Mouse (Mus musculus) liver, embryonic 13.5 days (tissue): ENCODE measurements around the gene Usp17ld. TPM values are rescaled to one million over a fixed set of nuclear protein-coding genes. Genes with fewer than 3 reads are reported as not detected.
"Not testable (repeated sequence)": the region's sequence is repeated elsewhere in the genome, so short reads cannot be mapped to it uniquely, and the experiment has no call there.

Experiments
- ATAC-seq: fragments of 200-750 bp; cut with Nextera tagmentation; 2 replicates; pipeline ENCODE4 v1.8.0; 2017; ENCODE audit warnings: low read depth, mild to moderate bottlenecking, moderate number of reproducible peaks, moderate library complexity
- DNase-seq: peaks from one replicate; pipeline ENCODE4 v3.0.0; 2022
- H3K27ac ChIP-seq: fragments of 300-500 bp; sonication (generic); 2 replicates; pipeline ENCODE4 v1.5.1; 2015; ENCODE audit warnings: moderate library complexity, mild to moderate bottlenecking, inconsistent platforms
- H3K27me3 ChIP-seq: fragments of 300-500 bp; sonication (generic); 2 replicates; pipeline ENCODE4 v1.6.1; 2015; ENCODE audit warnings: mild to moderate bottlenecking, inconsistent platforms
- H3K36me3 ChIP-seq: fragments of 300-500 bp; sonication (generic); 2 replicates; pipeline ENCODE4 v1.6.1; 2015; ENCODE audit warnings: mild to moderate bottlenecking, inconsistent platforms
- H3K4me1 ChIP-seq: fragments of 300-500 bp; sonication (generic); replicated peaks from 2 replicates; pipeline ENCODE4 v1.6.1; 2015; ENCODE audit warnings: inconsistent platforms
- H3K4me2 ChIP-seq: fragments of 300-500 bp; sonication (generic); 2 replicates; pipeline ENCODE4 v1.6.1; 2015; ENCODE audit warnings: inconsistent platforms, mild to moderate bottlenecking, moderate library complexity
- H3K4me3 ChIP-seq: fragments of 300-500 bp; sonication (generic); replicated peaks from 2 replicates; pipeline ENCODE4 v1.5.1; 2015; ENCODE audit warnings: mild to moderate bottlenecking, inconsistent platforms
- H3K9ac ChIP-seq: fragments of 300-500 bp; sonication (generic); 2 replicates; pipeline ENCODE4 v1.6.1; 2015; ENCODE audit warnings: mild to moderate bottlenecking, inconsistent platforms
- H3K9me3 ChIP-seq: fragments of 300-500 bp; sonication (generic); replicated peaks from 2 replicates; pipeline ENCODE4 v1.6.1; 2016; ENCODE audit warnings: inconsistent platforms
- WGBS: fragments of 180-500 bp; shearing (Covaris S2); methylation state at CpG from one replicate; pipeline ENCODE4 v1.1.7; 2015; ENCODE audit not compliant: insufficient replicate concordance; 5-methylcytosine and 5-hydroxymethylcytosine counted together
- microRNA-seq: library from miRNA; unstranded; fragments of <30 nt; microRNA quantifications from one replicate; pipeline ENCODE4, GENCODE M21; 2016
- polyA plus RNA-seq: library from polyadenylated mRNA; unstranded; fragments of >200 nt; fragmentation: Nextera tagmentation; extraction: Ambion mirVana; gene quantifications from 2 replicates; pipeline ENCODE4 v1.2.1, GENCODE M21; 2015

Usp17ld gene
- polyA plus RNA-seq, result not detected in 2 replicates

GRCm38 (mm10) chr7:103252405-103252804 lies at the start of gene Usp17ld:
Gene Usp17ld (minus strand): TSS chr7:103252505.
- not testable (repeated sequence) for H3K27ac ChIP-seq, ATAC-seq, H3K4me3 ChIP-seq, H3K4me1 ChIP-seq, H3K9ac ChIP-seq, H3K27me3 ChIP-seq, H3K36me3 ChIP-seq, DNase-seq, H3K4me2 ChIP-seq, H3K9me3 ChIP-seq

GRCm38 (mm10) chr7:103216696-103217095 lies 35.6 kb downstream of the Usp17ld start, which contains the start of gene Olfr594:
Gene Olfr594 (plus strand): TSS chr7:103216996.
- Histone ChIP-seq H3K27ac (no peak within 1 kb of the TSS), H3K36me3 (no peaks in the 10 kb centered on the region), H3K27me3 (no peaks in the 10 kb centered on the region), H3K4me3 (no peak within 1 kb of the TSS), H3K9ac (no peak within 1 kb of the TSS), H3K9me3 (no peaks in the 10 kb centered on the region), H3K4me2 (no peak within 1 kb of the TSS), H3K4me1 (no peaks in the 10 kb centered on the region)
- DNase-seq (no peak), ATAC-seq (no peak)

- H3K9ac ChIP-seq, DNase-seq, H3K27ac ChIP-seq, H3K36me3 ChIP-seq, H3K4me1 ChIP-seq, H3K4me2 ChIP-seq, H3K27me3 ChIP-seq, H3K4me3 ChIP-seq, ATAC-seq, H3K9me3 ChIP-seq: not testable (repeated sequence)
- WGBS, result 74% methylated on average over 5 of the region's 5 CpGs
Measured at GRCm38 (mm10) chr7:103212050-103212449, 40.3 kb downstream of the Usp17ld start.

GRCm38 (mm10) chr7:103211562-103211961 lies 40.7 kb downstream of the Usp17ld start, which contains the start of gene Olfr593:
Gene Olfr593 (plus strand): TSS chr7:103211862.
- H3K27ac ChIP-seq, result no peak within 1 kb of the TSS
- 59% methylated on average over 1 of the region's 1 CpGs for WGBS
- H3K9ac ChIP-seq, result no peak within 1 kb of the TSS
- ATAC-seq, result no peak
- no peak within 1 kb of the TSS for H3K4me3 ChIP-seq
- no peak for DNase-seq
- H3K36me3 ChIP-seq, result no peaks in the 10 kb centered on the region
- no peaks in the 10 kb centered on the region for H3K9me3 ChIP-seq
- H3K4me1 ChIP-seq, result no peaks in the 10 kb centered on the region
- H3K27me3 ChIP-seq, result no peaks in the 10 kb centered on the region
- no peak within 1 kb of the TSS for H3K4me2 ChIP-seq

Small RNA genes within 50 kb of the gene (microRNA-seq; reads per million reads assigned to microRNA genes)
- not detected for gene Gm23550
- gene Gm25171, result not detected

Other genes starting within 250 kb of the Usp17ld start
- gene Olfr582, start 214.5 kb downstream of the Usp17ld start, polyA plus RNA-seq, result not detected in 2 replicates
- not detected in 2 replicates for gene Olfr583, start 201.2 kb downstream of the Usp17ld start, polyA plus RNA-seq
- gene Olfr584, start 170.6 kb downstream of the Usp17ld start, polyA plus RNA-seq, result not detected in 2 replicates
- gene Olfr585, start 154.8 kb downstream of the Usp17ld start, polyA plus RNA-seq, result not detected in 2 replicates
- not detected in 2 replicates for gene Olfr586, start 126.9 kb downstream of the Usp17ld start, polyA plus RNA-seq
- gene Olfr588-ps1, start 111.6 kb downstream of the Usp17ld start, polyA plus RNA-seq, result not detected in 2 replicates
- not detected in 2 replicates for gene Olfr589, start 96.1 kb downstream of the Usp17ld start, polyA plus RNA-seq
- not detected in 2 replicates for gene Olfr591, start 74.2 kb downstream of the Usp17ld start, polyA plus RNA-seq
- not detected in 2 replicates for gene Olfr592, start 67.7 kb downstream of the Usp17ld start, polyA plus RNA-seq
- gene Olfr593, start 40.6 kb downstream of the Usp17ld start, polyA plus RNA-seq, result not detected in 2 replicates
- not detected in 2 replicates for gene Olfr594, start 35.5 kb downstream of the Usp17ld start, polyA plus RNA-seq
- gene Olfr596, start 53.1 kb upstream of the Usp17ld start, polyA plus RNA-seq, result not detected in 2 replicates
- gene Olfr597, start 63.8 kb upstream of the Usp17ld start, polyA plus RNA-seq, result not detected in 2 replicates
- gene Olfr598, start 71.1 kb upstream of the Usp17ld start, polyA plus RNA-seq, result not detected in 2 replicates
- not detected in 2 replicates for gene Olfr599, start 83.4 kb upstream of the Usp17ld start, polyA plus RNA-seq
- not detected in 2 replicates for gene Olfr600, start 97.2 kb upstream of the Usp17ld start, polyA plus RNA-seq
- not detected in 2 replicates for gene Olfr601, start 110.2 kb upstream of the Usp17ld start, polyA plus RNA-seq
- gene Olfr603, start 133.7 kb upstream of the Usp17ld start, polyA plus RNA-seq, result not detected in 2 replicates
- gene Usp17lc, start 162.6 kb upstream of the Usp17ld start, polyA plus RNA-seq, result not detected in 2 replicates
- not detected in 2 replicates for gene Olfr605, start 192.9 kb upstream of the Usp17ld start, polyA plus RNA-seq
- gene Olfr606, start 196.5 kb upstream of the Usp17ld start, polyA plus RNA-seq, result not detected in 2 replicates
- gene Olfr607, start 211.6 kb upstream of the Usp17ld start, polyA plus RNA-seq, result not detected in 2 replicates
- gene Olfr608, start 217.4 kb upstream of the Usp17ld start, polyA plus RNA-seq, result not detected in 2 replicates
- not detected in 2 replicates for gene Olfr609, start 245.6 kb upstream of the Usp17ld start, polyA plus RNA-seq